Mouse (Mus musculus): ENCODE results near the gene Klf11. TPM values are rescaled to one million over a fixed set of nuclear protein-coding genes. Genes with fewer than 3 reads are reported as not detected.

Gene Klf11
- total RNA-seq, 2 experiments from 2014 or later = 4.3 to 6.3 TPM

DNA sequence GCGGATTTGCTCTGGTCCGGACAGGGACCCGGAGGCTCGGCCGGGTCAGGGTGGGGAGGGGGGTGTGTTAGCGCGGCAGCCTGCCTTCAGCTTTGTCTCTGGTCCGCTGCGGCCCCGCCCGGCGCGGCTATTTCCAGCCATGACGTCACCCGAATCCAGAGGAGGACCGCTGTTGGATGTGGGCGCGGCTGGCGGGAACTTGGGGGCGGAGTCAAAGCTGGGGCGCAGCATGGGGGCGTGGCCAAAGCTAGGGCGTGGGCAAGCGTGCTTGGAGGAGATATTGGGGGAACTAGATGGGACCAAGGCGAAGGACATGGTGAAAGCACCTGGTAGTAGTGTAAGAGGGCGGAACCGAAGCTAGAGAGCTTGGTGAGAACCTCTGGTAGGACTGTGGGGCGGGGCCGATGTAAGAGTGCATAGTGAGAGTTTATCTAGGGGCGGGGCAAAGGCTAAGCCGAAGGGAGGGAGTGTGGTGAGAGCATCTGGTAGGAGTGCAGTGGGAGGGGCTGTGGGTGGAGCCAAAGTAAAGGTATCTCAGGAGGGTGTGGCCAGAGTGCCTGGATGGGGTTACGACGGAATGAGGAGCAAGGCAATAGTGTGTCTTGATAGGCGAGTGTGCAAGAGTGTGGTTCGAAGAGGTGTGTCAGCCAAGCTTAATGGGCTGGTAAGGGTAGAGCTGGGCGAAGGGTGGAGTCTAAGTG, 718 bp downstream of the Klf11 start:
- peak; percentile 99 for DNase-seq (ENCODE audit: low spot score)

DNA sequence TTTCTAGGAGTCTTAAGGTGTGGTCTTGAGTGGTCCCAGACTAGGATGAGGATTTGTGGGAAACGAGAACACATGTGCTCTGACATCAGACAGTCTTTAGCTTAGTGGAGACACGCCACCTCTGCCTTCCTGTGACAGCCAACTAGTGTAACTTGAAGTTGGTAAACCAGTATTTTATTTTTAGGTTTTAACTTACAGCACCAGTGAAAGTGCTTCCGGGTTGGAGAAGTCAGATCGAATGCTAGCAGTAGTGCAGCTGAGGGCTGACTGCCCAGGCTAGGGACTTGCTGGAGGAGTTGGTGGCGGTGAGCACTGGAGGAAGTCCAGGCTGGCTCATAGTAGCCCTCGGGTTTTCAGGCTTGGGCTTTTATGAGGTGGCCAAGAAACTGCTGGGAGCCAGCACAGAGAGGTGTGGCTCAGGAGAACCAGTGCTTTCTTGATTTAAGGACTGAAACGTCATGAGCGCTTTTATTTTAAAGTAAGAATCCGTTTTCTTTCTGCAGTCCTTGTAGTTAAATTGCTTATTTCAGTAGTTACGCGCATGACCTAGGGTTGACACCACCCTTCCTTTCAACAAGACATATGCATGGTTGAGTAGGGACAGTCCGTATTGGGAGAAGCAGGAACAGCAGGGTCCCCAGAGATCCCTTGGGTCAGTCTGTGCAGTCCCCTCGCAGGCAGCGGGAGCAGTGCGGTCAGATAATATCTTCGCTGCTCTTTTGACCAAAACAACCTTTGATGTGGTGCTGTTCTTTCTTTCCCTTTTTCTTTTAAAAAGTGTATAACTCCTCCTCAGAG, 3.2 kb downstream of the Klf11 start:
- no peak for DNase-seq (ENCODE audit: low spot score)

DNA sequence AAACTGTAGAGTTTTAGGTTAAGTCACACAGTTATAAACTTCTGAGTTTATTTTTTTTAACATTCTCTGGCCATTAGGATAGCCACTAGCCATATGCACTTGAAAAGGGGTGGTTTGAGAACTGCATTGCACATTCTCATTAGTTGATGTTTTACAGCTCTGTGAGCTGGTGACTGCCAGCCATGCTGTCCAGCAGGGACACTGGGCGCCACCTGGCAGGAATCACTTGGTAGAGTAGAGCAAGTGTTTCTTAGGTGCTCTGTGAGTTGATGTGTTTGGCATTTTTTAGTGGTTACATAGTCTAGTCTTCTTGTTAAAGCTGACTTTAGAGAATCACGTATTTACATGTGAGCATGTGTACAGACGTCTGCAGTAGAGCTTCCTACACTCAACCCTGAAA, 5.4 kb downstream of the Klf11 start:
- no peak for DNase-seq (ENCODE audit: low spot score)

DNA sequence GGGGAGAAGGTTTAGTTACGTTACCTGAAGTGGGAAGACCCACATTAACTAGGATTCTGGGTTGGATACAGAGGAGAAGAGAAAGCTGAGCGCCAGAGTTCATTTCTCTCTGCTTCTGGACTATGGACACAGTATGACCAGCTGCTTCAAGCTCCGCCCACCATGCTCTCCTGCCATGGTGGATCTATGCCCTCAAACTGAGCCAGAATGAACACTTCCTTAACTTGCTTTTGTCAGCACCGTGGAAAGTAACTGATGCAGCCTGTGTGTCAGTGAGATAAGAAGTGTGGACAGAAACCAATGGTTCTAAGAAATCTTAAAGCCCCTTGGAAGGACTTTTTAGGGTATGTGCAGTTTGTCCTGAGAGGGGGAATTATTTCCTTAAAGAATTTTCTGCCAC, 7.9 kb downstream of the Klf11 start:
- no peak for DNase-seq (ENCODE audit: low spot score)

DNA sequence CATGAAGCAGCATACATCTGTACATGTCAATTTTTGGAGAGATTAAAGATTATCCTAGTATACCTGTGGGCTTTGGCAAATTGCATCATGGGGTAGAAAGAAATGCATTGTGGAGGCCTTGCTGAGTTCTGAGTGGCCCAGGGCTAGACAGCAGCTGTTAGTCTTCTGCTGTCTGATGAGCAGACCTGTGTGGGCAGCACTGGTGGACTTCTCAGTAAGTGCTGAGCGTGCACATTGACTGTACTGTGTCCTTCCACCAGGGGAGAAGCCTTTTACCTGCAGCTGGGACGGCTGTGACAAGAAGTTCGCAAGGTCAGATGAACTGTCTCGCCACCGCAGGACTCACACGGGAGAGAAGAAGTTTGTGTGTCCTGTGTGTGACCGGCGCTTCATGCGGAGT, 8.8 kb downstream of the Klf11 start:
- DNase-seq (ENCODE audit: low spot score) = no peak

DNA sequence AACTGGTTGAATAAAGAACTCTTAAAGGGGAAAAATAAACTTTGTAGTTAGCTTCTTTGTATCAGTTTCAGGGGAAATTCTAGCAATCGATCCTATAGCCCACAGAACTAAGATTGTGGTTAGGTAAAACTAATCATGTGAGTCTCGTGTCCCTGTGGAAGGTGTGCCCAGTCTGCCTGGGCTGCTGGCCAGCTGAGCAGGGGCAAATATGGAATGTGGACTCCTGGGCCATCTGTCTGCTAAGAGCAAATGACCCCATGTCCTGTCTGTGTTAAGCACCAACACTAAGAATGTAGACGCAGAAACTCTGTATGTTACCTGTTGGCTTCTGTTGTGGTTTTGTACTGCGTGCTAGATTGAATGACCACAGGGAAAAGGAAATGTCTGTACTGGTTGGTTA, 10.0 kb downstream of the Klf11 start:
- no peak for DNase-seq (ENCODE audit: low spot score)

DNA sequence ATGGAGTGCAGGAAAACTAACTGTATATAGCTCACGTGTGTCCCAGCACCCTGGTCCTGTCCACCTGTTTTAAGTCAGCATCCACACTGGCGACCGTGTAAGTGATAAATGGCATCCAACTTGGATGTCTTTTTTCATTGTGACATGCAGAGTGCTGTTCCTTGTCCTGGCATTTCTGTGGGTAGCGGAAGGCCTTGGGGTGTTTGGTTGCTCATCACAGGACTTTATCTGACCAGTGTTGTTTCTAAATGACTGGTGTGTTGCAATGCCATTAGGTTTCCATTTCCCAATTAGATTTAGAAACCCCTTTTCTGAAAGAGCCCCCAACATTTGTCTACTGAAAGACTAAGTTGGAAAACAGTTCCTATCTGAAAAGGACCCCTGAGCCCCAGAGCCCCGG, 11.1 kb downstream of the Klf11 start:
- no peak for DNase-seq (ENCODE audit: low spot score)

DNA sequence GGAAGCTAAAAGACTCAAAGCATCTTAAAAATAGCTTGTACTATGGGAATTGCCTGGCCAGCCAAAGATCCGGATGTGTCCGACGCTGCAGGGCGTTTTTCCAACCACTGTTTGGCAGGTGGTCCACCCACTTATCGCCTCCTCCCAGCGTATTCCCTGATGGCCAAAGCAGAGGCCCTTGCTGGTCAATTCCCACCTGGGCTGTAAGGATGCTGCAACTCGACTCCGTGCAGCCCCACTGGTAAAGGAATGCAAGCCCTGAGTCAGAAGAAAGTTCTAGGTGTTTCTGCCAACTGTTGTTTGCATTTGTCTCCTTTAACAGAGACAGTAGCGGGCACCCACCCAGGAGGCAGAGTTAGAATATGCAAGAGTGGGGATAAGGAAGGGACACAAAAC, 29.0 kb downstream of the Klf11 start:
- peak; percentile 65 for DNase-seq (ENCODE audit: low spot score)

DNA sequence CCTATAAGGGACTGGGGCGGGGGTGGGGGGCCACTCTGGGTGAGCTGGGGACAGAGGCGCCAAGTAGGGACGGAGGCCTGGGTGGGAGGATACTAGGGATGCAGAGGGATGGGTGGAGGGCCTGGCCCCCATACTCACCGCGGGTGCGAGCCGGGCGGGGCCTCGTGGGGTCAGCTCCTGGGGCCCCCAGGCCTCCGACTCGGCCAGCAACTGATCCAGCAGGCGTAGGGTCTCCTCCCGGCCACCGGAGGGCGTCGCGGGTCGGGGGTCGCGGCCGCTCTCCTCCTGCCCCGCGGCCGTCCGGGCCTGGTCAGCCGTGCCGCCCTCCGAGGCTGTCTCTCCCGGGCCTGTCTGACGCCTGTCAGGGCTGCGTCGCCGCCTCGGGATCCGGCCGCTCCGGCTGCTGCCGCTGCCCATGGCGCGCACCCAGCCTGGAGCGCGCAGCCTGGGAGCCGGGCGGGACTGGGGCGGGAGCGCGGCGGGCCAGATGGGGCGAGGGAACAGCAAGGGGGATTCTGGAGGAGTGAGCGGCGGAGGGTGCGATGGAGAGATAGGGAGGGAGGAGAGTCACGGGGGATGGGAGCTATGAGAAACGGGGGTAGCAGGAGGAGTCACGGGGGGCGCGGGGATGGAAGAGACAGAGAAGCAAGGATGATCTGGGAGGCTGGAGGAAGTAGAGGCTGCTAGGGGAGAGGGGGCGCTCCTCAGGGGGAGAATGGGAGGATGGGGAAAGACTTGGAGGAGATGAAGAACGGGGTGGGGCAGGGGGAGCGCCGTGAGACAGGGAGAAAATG, 29.6 kb downstream of the Klf11 start:
- DNase-seq (ENCODE audit: low spot score) = no peak

DNA sequence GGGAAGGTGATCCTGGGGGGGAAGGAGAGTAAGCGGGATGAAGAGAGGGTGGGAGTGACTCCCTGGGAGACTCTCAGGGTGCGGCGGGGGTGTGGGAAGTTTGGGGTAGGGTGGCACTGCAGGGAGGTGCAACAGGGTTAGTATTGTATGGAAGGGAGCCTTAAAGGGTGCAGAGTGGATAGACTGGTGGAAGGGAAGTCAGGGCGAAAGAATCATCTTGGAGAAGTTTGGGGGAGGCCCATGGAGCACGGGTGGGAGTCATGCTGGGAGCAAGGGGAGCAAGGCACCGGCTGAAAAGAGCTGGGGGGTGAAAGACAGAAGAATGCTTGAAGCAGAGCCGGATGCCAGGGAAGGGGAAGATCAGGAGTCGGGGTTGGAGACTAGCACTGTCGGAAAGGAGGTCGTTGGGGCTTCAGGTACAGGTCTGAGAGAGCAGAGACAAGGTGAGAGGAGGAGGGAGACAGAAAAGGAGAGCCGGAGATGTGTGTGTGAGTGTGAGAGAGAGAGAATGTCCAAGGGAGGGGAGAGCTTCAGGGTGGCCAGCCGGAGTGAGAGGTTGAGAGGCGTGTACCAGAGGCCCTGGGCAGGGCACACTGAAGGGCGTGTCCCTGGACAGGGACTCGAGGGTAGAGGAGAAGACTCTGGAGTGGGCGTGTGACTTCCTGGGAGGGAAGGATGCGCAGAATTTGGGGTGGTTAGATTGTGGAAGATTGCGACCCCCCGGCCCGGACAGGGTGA, 30.4 kb downstream of the Klf11 start, which contains the start of gene Cys1:
Gene Cys1 (minus strand): TSS at position 528 of the 738 bp plus-strand sequence.
- DNase-seq (ENCODE audit: low spot score) = peak; percentile 20

DNA sequence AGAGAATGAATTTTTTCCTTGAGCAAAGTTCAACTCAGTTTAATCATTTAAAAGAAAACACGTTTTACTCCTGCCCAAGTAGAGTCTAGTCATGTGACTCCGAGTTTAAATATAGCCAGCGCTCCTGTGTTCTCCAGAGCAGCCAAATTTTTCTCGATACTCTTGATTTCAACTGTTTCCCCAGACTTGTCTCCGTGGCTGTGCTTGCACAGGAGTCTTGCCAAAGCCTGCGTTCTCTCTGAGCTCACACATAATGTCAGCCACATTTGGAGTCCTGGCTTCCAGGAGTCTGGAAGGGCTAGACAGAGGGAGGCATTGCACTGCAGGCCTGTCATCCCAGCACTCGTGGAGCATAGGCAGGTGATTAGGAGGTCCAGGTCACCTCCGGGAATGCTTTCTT, 31.5 kb downstream of the Klf11 start:
- DNase-seq (ENCODE audit: low spot score) = peak; percentile 46

DNA sequence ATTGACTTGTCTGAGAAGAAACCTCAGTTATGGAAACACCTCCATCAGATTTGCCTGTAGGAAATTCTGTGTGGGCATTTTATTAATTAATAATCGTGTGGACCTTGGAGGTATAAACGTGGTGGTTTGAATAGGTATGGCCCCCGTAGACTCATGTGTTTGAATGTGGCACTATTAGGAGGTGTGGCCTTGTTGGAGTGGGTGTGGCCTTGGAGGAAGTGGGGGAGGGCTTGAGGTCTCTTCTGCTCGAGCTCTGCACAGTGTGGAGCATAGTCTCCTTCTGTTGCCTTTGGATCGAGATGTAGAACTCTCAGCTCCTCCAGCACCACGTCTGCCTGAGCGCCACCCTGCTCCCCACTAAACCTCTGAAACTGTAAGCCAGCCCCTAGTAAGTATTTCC, 32.4 kb downstream of the Klf11 start:
- DNase-seq (ENCODE audit: low spot score) = no peak

DNA sequence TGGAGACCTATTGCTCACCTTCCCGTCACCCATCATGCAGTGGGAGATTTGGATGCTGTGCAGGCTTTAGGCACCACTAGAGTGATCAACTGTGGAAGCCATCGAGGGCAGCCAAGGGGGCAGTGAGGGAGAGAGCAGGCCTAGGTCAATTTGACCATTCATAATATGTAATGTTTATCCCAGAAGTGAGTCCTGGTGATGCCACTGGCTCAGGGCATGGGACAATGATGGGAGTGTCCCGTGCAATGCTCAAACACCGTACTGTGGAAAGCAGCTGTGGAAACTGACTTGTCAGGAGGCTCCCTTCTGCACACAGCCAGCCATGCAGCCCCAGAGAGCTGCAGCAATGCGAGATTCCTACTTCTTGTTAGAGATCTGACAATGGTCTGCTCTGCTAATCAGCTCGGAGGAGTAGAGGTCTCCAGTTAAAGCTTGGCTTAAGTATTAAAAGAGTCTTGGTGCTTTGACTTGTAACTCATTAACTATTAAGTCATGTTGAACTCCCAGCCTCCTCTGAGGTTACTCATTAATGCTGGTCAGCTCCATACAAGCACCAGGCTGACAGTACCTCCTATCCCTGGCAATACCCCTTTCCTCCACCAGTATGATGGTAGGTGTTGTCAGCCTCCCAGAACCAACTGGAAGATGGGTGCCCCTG, 35.1 kb downstream of the Klf11 start:
- no peak for DNase-seq (ENCODE audit: low spot score)

DNA sequence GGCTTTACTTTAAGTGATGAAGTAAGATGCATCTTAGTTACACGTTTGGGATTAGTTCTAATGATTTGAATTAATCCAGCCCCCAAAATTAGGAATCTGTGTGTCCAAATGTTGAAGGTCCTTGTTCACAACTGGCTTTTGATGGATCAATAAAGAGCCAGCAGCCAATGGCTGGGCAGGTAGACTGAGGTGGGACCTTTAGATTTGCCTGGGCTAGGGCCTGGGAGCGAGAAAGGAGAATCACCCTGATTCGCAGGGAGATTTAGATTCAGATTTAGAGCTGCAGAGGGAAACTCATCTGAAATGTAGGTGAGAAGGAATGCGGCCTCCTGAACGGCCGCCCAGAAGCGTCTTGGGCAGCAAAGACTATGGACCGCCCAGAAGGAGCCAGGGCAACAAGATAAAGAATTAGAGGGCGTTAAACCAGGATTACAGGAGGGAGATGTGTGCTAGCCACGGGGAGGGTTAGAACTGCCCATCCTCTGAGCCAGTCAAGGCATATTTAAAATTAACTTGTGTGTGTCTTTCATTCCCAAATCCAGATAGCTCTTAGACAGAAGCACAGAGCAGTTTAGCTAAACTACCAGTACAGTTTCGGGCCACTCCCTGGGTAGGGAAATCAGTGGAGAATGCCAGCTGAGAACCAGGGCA, 35.7 kb downstream of the Klf11 start:
- DNase-seq (ENCODE audit: low spot score) = no peak

DNA sequence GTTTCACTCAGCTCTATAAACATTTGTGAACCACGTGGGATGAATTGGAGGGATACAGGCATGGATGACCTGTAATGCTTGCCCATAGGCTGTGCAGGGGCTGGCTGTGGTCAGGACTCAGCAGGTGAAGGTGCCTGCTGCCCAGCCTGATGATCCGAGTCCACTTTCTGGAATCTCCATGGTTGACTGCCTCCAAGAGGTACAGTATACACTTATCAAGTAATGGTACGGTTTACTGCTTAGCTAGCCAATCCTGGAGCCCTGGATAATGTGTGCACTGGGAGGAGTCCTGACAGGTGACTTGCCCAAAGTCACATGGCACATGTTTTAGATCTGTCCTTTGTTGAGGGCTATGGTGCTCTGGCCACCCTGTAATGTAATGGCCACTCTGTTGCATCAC, 39.3 kb downstream of the Klf11 start:
- DNase-seq (ENCODE audit: low spot score) = no peak

DNA sequence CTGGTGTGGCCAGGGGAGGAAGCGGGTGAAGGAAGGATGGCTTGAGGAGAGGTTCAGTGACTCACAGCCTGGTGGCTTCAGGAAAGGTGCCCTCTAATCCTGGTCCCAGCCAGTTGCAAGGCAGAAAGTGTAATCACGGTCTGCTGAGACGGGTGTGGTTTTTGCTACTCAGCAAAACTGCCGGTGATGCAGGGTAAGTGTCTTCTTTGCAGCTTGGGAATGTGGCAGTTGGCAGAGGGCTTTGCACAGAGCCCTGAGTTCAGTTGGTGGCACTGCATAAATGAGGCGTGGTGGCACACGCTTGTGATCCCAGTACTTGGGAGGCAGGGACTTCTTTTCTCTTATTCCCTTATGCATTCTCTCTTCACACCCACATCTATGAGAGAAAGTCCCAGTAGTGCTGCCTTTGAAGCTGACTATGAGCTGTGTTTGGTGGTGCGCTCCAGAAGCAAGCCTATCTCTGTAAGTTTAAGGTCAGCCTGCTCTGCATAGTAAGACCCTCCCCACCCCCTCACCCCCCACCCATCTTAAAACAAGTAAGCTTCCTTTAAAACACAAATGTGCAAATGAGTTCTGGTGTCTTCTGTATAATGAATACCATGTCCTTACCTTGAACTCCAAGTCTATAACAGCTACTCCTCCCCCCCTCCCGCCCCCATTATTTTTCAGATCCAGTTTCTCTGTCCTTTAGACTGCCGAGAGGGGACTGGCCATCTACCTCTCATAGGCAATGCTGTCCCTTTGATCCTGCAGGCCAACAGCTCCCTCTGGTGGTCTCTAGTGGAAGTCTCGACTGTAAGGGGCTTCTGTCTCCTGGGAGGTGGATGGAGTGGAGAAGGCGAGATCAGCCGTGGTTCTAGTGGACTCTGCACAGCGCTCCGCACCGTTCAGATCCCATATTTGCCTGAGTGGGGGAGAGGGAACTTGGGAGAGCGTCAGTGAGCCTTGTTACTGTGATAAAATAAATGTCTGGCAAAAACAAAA, 45.7 kb downstream of the Klf11 start:
- DNase-seq (ENCODE audit: low spot score) = peak; percentile 90

DNA sequence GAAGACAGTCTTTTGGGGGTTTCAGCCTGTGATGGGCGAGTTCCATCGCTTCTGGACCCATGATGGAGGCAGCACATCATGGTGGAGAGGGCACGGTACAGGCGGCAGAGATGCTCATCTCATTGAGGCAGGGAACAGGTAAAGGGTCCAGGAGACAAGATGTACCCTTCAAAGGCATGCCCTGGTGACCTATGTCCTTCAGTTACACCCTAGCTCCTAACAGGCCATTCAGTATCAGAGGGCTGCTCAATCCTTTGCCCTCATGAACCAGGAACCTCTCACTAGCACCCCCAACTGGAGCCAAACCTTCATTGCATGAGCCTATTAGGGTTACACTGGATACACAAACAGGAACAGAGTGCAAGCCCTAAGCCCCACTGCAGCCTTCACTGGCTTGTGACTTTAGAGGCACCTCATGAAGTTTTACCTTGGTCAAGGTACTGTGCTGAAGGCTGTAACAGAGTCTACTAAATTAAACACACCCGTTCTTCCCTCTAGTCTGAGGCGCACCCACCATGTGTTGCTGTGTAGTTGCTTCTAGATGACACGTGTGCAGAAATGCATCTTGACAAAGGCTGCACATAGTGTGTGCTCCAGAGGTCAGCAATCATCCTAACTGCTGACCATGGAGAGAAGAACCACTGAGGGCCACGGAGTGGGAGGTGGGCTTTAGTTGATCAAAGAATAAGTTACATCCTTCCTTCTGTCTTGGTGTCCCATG, 46.6 kb downstream of the Klf11 start:
- DNase-seq (ENCODE audit: low spot score) = no peak

DNA sequence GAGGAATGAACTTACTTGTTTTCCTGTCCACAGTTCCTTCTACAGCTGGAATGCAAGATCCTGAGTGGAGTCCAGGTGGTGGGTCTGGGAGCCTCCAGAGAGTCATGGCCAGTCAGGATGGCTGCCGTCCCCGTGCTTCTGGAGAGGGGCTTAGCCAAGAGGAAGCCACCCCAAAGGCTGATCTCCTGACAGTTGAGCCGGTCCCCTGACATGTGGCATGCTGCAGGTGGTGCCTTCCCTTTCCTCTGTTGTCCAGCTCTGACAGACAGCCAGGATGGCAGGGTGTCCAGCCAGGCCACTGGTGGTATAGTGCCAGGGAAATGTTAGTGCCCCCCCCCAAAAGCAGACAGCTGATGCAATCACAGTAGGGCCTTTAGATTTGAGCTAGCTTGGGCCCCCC, 47.4 kb downstream of the Klf11 start:
- DNase-seq (ENCODE audit: low spot score) = no peak

DNA sequence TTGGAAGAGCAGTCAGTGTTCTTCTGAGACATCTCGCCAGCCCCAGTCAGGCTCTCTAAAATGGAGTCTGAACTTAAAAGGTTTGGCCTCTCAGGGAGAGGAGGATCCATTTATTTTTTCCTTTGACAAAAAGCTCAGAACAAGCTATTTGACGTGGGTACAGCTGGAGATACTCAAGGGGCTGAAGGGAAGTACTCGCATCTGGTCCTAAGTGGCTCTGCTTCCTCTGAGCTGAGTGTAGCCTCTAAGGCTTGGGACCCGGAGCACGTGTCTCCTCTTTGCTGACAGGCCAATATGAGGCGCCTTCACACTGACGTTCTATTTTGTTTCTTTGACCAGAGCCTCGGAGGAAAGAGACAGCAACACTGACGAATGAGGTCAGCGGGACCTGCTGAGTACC, 48.5 kb downstream of the Klf11 start:
- DNase-seq (ENCODE audit: low spot score) = no peak

Measured in gastrocnemius, adult 18-20 months (tissue).